Mouse (Mus musculus): ENCODE results near the gene Gorasp1. TPM values are rescaled to one million over a fixed set of nuclear protein-coding genes. Genes with fewer than 3 reads are reported as not detected.

Gene Gorasp1
- polyA plus RNA-seq, 1 experiment = 34.7 TPM

GRCm38 (mm10) chr9:119976704-119977556, 39.6 kb upstream of the Gorasp1 start:
- no peak for TF ChIP-seq GATA1 (IDR thresholded peaks at IDR 0.05; ENCODE audit: low read length)

- TF ChIP-seq GATA1 (IDR thresholded peaks at IDR 0.05; ENCODE audit: low read length) = no peak
Measured at GRCm38 (mm10) chr9:119975286-119975685, 37.9 kb upstream of the Gorasp1 start.

DNA sequence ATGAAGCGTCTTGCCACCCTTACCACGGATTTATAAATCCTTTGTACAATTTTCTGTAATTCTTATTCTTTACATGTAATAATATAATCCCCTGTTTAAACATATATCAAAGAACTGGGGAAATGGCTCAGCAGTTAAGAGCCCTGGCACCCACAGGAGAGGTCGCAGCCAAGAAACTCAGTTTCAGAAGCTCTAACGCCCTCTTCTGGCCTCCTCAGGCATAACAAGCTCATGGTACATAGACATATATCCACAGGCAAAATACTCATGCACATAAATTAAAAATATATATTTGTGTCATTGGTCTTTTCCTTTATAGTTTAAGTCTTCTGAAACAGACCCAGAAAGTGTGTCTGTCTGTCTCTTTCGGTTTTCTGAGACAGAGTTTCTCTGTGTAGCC, 37.2 kb upstream of the Gorasp1 start:
- TF ChIP-seq GATA1 (IDR thresholded peaks at IDR 0.05; ENCODE audit: low read length) = no peak

DNA sequence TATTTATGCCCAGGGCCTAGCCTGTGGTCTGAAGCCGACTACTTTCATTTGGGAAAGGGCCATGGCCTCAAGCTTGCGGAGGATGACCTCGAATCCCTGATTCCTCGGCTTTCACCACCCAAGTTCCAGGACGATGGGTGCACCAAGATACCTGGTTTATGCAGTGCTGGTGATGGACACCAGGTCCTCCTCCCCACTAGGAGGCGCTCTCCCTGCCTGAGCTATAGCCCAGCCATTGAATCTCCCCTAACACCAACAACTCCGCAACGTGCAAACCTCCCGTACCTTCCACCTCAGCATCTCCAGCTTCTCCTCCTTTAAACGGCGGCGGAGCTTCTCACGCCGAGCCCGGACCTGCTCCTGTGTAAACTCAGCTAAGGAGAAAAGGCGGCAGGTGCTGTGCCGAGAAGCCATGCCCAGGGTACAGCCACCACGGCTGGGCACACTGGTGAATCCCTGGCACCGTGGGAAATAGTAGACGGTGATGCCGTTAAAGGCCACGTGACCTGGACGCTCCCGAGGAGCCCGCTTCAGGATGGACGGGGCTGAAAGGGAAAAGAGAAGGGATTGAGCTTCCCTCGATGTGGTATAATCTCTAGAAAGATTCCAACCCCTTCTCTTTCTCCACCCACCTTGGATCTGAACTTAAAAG, 36.6 kb upstream of the Gorasp1 start:
- TF ChIP-seq GATA1 (IDR thresholded peaks at IDR 0.05; ENCODE audit: low read length) = no peak

GRCm38 (mm10) chr9:119973281-119973680, 35.9 kb upstream of the Gorasp1 start:
- no peak for TF ChIP-seq GATA1 (IDR thresholded peaks at IDR 0.05; ENCODE audit: low read length)

DNA sequence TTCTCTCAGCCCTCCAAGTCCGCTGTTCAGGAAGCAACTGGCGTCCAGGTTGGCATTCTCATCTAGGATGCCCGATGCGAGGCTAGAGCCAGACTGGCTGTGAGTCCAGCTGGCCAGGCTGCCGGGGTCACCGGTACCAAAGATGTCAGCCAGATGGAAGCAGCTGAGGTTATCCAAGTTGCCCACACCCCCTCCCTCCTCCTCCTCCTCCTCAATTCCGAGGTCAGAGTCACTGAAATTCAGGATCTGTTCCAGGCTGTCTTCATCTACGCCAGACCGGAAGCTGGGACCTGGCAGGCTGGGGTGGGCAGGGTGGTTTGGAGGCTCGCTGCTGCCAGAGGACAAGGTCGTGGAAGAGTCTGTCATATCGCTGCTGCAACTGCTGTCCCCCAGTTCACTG, 35.2 kb upstream of the Gorasp1 start:
- no peak for TF ChIP-seq GATA1 (IDR thresholded peaks at IDR 0.05; ENCODE audit: low read length)

DNA sequence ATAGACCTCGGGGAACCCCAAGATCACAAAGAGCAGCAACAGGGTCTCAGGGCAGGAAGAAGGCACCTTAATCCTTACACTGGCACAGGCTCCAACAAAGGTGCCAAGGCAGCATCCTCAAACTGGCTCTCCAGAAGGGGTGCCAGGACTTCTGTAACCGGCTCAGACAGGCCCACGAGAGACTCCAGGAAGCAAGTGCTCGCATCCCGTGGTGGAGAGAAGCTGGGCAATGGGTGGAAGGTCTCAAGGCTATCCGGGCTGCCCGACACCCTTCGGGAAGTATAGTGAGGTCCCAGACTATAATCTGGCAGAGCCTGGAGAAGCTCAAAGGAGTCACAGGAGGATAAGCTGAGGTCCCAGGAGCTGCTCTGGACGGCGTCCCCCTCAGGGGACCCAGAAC, 34.8 kb upstream of the Gorasp1 start:
- no peak for TF ChIP-seq GATA1 (IDR thresholded peaks at IDR 0.05; ENCODE audit: low read length)

DNA sequence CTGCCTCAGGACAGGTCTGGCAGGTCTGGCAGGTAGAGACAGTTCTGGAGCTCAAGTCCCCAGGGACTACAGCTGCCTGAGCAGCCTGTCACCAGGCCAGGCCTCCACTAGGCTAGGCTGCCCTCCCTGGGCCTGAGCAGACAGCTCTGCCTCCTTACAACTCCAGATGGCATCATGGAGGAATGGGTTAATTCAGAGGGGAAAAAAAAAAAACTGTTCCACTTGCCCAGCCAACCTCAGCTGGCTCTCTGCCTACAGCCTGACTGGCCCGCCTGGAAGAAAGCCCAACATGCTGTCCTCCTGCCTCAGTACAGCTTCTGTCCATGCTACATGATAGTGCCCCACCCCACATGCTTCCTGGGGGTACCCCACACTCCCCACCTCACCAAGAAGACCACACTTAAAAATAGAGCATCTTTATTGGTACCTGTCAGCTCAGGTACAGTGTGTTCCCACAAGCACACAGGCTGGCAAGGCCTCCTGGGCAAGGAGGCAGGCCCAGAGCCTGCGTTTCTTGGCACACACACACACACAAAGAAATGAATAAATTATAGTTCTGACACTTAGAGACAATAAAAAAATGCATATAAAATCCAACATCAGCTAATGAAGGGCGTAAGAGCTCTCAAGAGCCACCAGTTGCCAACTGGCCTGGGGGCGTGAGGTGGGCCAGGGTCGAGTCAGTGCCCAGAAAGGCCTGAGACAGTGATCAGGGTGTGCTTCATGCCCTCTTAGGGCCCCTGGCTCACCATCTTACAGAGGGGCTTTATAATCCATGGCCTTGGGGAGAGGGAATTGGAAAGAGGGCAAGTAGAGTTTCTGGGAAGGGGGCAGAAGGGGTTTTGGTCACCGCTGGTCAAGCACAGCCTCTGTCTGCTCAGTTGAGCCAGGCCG, 33.6 kb upstream of the Gorasp1 start:
- TF ChIP-seq GATA1 (IDR thresholded peaks at IDR 0.05; ENCODE audit: low read length) = no peak

GRCm38 (mm10) chr9:119970221-119970620, 32.9 kb upstream of the Gorasp1 start:
- no peak for TF ChIP-seq GATA1 (IDR thresholded peaks at IDR 0.05; ENCODE audit: low read length)

- TF ChIP-seq GATA1 (IDR thresholded peaks at IDR 0.05; ENCODE audit: low read length) = no peak
Measured at GRCm38 (mm10) chr9:119969811-119970210, 32.4 kb upstream of the Gorasp1 start.

GRCm38 (mm10) chr9:119966221-119966910, 29.0 kb upstream of the Gorasp1 start:
- TF ChIP-seq GATA1 (IDR thresholded peaks at IDR 0.05; ENCODE audit: low read length) = no peak

GRCm38 (mm10) chr9:119965186-119965585, 27.8 kb upstream of the Gorasp1 start:
- no peak for TF ChIP-seq GATA1 (IDR thresholded peaks at IDR 0.05; ENCODE audit: low read length)

DNA sequence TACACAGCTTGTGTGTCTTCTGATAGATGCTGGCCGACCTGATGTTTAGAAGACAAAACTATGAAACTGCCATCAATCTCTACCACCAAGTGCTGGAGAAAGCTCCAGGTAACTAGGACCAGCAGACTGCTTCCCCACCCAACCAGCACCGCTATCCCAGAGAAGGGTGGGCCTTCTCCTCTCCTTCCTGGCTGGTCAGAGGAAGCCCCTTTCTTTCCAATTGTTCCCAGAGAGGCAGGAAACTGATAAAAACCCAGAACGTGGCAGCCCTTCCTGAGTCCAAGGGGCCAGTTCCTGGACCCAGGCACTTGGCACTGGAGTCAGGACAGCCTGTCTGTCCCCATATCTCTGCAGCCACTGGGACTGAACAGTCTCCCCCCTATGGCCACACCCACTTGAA, 26.8 kb upstream of the Gorasp1 start:
- no peak for TF ChIP-seq GATA1 (IDR thresholded peaks at IDR 0.05; ENCODE audit: low read length)

GRCm38 (mm10) chr9:119962987-119963667, 25.8 kb upstream of the Gorasp1 start:
- no peak for TF ChIP-seq GATA1 (IDR thresholded peaks at IDR 0.05; ENCODE audit: low read length)

GRCm38 (mm10) chr9:119962216-119962615, 24.9 kb upstream of the Gorasp1 start:
- no peak for TF ChIP-seq GATA1 (IDR thresholded peaks at IDR 0.05; ENCODE audit: low read length)
